ENCODE assay signal across 10 mouse cellular contexts in genomic region chr16:44551491-44551890, GRCm38 (mm10). TPM values are rescaled to one million over a fixed set of nuclear protein-coding genes. Genes with fewer than 3 reads are reported as not detected.
DNase-seq lines count a peak whose midpoint lies in the region; ATAC-seq and TF ChIP-seq lines count a peak whose summit lies in the region.
"Had no signal": no experiment of that assay in that cellular context is flagged by ENCODE, and none has a peak within 500 bp of the region (broad histone marks: within the 10 kb centered on the region; RNA-seq: fewer than 3 reads in every experiment).

No protein-coding gene starts in this region.

- no peak overlapping the region for H3K4me2 ChIP-seq in kidney, embryonic 15.5 days
- H3K4me2 ChIP-seq in embryonic facial prominence, embryonic 13.5 days = peak overlapping the region; percentile 46
- no peak overlapping the region; the same call in 1 of the 2 replicates for H3K4me2 ChIP-seq in hindbrain, embryonic 14.5 days (replicated peaks)
- no peak overlapping the region for H3K4me2 ChIP-seq in midbrain, embryonic 15.5 days
- H3K4me2 ChIP-seq: heart, embryonic 15.5 days had no signal

- H3K4me3 ChIP-seq in kidney, embryonic 15.5 days (replicated peaks) = no peak overlapping the region
- H3K4me3 ChIP-seq in kidney, adult 2 months (ENCODE audit: insufficient read depth, low read depth, low read length) = no peak overlapping the region
- H3K4me3 ChIP-seq in embryonic facial prominence, embryonic 13.5 days = 0 out of 2 replicates have a peak overlapping the region, but pooled peaks have one; percentile 6
- H3K4me3 ChIP-seq in hindbrain, embryonic 14.5 days (replicated peaks; ENCODE audit: low read length) = no peak overlapping the region
- H3K4me3 ChIP-seq in midbrain, embryonic 15.5 days = no peak overlapping the region
- H3K4me3 ChIP-seq: heart, embryonic 15.5 days had no signal

- H3K27me3 ChIP-seq in kidney, embryonic 15.5 days = no peaks in the 10 kb centered on the region
- H3K27me3 ChIP-seq in kidney, adult 2 months (replicated peaks; ENCODE audit: control insufficient read depth, insufficient read depth, low read length) = no peaks in the 10 kb centered on the region
- H3K27me3 ChIP-seq in embryonic facial prominence, embryonic 13.5 days = no peaks in the 10 kb centered on the region
- no peaks in the 10 kb centered on the region for H3K27me3 ChIP-seq in hindbrain, embryonic 14.5 days (ENCODE audit: control insufficient read depth, insufficient read depth, low read length)
- H3K27me3 ChIP-seq in midbrain, embryonic 15.5 days (replicated peaks) = no peaks in the 10 kb centered on the region
- H3K27me3 ChIP-seq: heart, embryonic 15.5 days had no signal

- DNase-seq in kidney, adult 2 months = no peak
- no peak for DNase-seq in hindbrain, embryonic 14.5 days (ENCODE audit: low spot score)
- no peak for DNase-seq in thymus, postnatal 4 days
- no peak for DNase-seq in urinary bladder, postnatal 14 days (ENCODE audit: low spot score)
- DNase-seq: kidney, adult 11 months; layer of hippocampus, postnatal 36 days had no signal

- H3K4me1 ChIP-seq in kidney, embryonic 15.5 days = peaks cover 83% of the 10 kb centered on the region
- no peaks in the 10 kb centered on the region for H3K4me1 ChIP-seq in kidney, adult 2 months (ENCODE audit: control insufficient read depth, insufficient read depth, low read length)
- H3K4me1 ChIP-seq in embryonic facial prominence, embryonic 13.5 days = peaks cover 92% of the 10 kb centered on the region
- H3K4me1 ChIP-seq in hindbrain, embryonic 14.5 days (replicated peaks; ENCODE audit: control insufficient read depth, insufficient read depth, low read length) = peaks cover 48% of the 10 kb centered on the region
- H3K4me1 ChIP-seq in midbrain, embryonic 15.5 days = peaks cover 41% of the 10 kb centered on the region

- no peak for ATAC-seq in kidney, embryonic 15.5 days (replicated peaks; ENCODE audit: low FRiP score)
- ATAC-seq in embryonic facial prominence, embryonic 13.5 days (ENCODE audit: insufficient number of reproducible peaks, insufficient read depth, low FRiP score, low TSS enrichment, low read depth) = no peak
- ATAC-seq in hindbrain, embryonic 14.5 days (ENCODE audit: low FRiP score) = peak; percentile 41
- ATAC-seq in midbrain, embryonic 15.5 days (replicated peaks) = 0 out of 2 replicates have a peak, but pooled peaks have one; percentile 21

- peaks cover 17% of the 10 kb centered on the region for H3K36me3 ChIP-seq in kidney, embryonic 15.5 days
- no peaks in the 10 kb centered on the region for H3K36me3 ChIP-seq in kidney, adult 2 months (ENCODE audit: control insufficient read depth, insufficient read depth, low read length)
- H3K36me3 ChIP-seq in embryonic facial prominence, embryonic 13.5 days = peaks cover 19% of the 10 kb centered on the region
- H3K36me3 ChIP-seq in hindbrain, embryonic 14.5 days (replicated peaks; ENCODE audit: control insufficient read depth, insufficient read depth) = no peaks in the 10 kb centered on the region
- H3K36me3 ChIP-seq in midbrain, embryonic 15.5 days (replicated peaks) = no peaks in the 10 kb centered on the region
- H3K36me3 ChIP-seq: heart, embryonic 15.5 days had no signal

- no peak overlapping the region for H3K9ac ChIP-seq in kidney, embryonic 15.5 days
- peak overlapping the region; percentile 55 for H3K9ac ChIP-seq in embryonic facial prominence, embryonic 13.5 days
- no peak overlapping the region for H3K9ac ChIP-seq in hindbrain, embryonic 14.5 days
- H3K9ac ChIP-seq in midbrain, embryonic 15.5 days = no peak overlapping the region
- H3K9ac ChIP-seq: heart, embryonic 15.5 days had no signal

- H3K9me3 ChIP-seq in kidney, embryonic 15.5 days (replicated peaks) = no peaks in the 10 kb centered on the region
- H3K9me3 ChIP-seq in embryonic facial prominence, embryonic 13.5 days = no peaks in the 10 kb centered on the region
- no peaks in the 10 kb centered on the region for H3K9me3 ChIP-seq in hindbrain, embryonic 14.5 days (ENCODE audit: control insufficient read depth, low read length)
- H3K9me3 ChIP-seq in midbrain, embryonic 15.5 days = no peaks in the 10 kb centered on the region
- H3K9me3 ChIP-seq: heart, embryonic 15.5 days had no signal

- H3K27ac ChIP-seq in kidney, embryonic 15.5 days = 0 out of 2 replicates have a peak overlapping the region, but pooled peaks have one; percentile 18
- H3K27ac ChIP-seq in kidney, adult 2 months (ENCODE audit: insufficient read depth, low read depth, low read length) = no peak overlapping the region
- peak overlapping the region; percentile 69 for H3K27ac ChIP-seq in embryonic facial prominence, embryonic 13.5 days
- H3K27ac ChIP-seq in hindbrain, embryonic 14.5 days = peak overlapping the region; percentile 34
- peak overlapping the region; percentile 57; the same call in 1 of the 2 replicates for H3K27ac ChIP-seq in midbrain, embryonic 15.5 days
- H3K27ac ChIP-seq: heart, embryonic 15.5 days had no signal

- no peak for TF ChIP-seq POLR2A in kidney, adult 2 months (IDR thresholded peaks at IDR 0.05; ENCODE audit: low read depth, low read length)

- TF ChIP-seq CTCF in kidney, adult 2 months (conservative IDR thresholded peaks at IDR 0.05; ENCODE audit: insufficient read depth, insufficient read length, low read depth, low read length) = no peak

- 55% methylated on average over 5 of the region's 5 CpGs for WGBS in kidney, embryonic 15.5 days
- 78% methylated on average over 5 of the region's 5 CpGs for WGBS in kidney, adult 2 months
- 33% methylated on average over 5 of the region's 5 CpGs for WGBS in embryonic facial prominence, embryonic 13.5 days
- WGBS in hindbrain, embryonic 14.5 days = 32% methylated on average over 5 of the region's 5 CpGs
- WGBS in midbrain, embryonic 15.5 days = 27% methylated on average over 5 of the region's 5 CpGs

RNA-seq across cellular contexts. Expression of gene Boc, which starts 7.2 kb away (rescaled TPM):
- polyA plus RNA-seq in kidney, embryonic 15.5 days (2015; fragmentation: Nextera tagmentation; extraction: Ambion mirVana) = 19.1 and 24.2 TPM in 2 replicates
- polyA plus RNA-seq in kidney, adult 2 months (2012; rRNA removed) = 8.5 and 8.8 TPM in 2 replicates
- 51.1 and 53.9 TPM in 2 replicates for polyA plus RNA-seq in embryonic facial prominence, embryonic 13.5 days (2015; fragmentation: Nextera tagmentation; extraction: Ambion mirVana)
- polyA plus RNA-seq in hindbrain, embryonic 14.5 days (2014; fragmentation: Nextera tagmentation; extraction: Ambion mirVana) = 10.1 and 11.8 TPM in 2 replicates
- polyA plus RNA-seq in midbrain, embryonic 15.5 days (2015; fragmentation: Nextera tagmentation; extraction: Ambion mirVana) = 11.7 and 15.8 TPM in 2 replicates

Comparison
In these comparisons a context has a peak if more than half of its experiments do, and no peak if none do; other contexts are left out.
1. ATAC-seq: peak in hindbrain, embryonic 14.5 days (single experiment) and midbrain, embryonic 15.5 days (single experiment); none in kidney, embryonic 15.5 days (single experiment) and embryonic facial prominence, embryonic 13.5 days (single experiment).